Mouse (Mus musculus): ENCODE measurements around the gene Crb1. TPM values are rescaled to one million over a fixed set of nuclear protein-coding genes. Genes with fewer than 3 reads are reported as not detected.

Gene Crb1
- polyA plus RNA-seq, 1 experiment = 0.32 TPM

- TF ChIP-seq CTCF (IDR thresholded peaks at IDR 0.05; ENCODE audit: insufficient read depth, low read length) = no peak
- TF ChIP-seq POLR2A (IDR thresholded peaks at IDR 0.05; ENCODE audit: borderline replicate concordance, extremely low read depth, low read depth, low read length) = no peak
- H3K4me1 ChIP-seq (ENCODE audit: control insufficient read depth, insufficient read depth, low read length) = no peaks in the 10 kb centered on the region
- no peak overlapping the region for H3K4me3 ChIP-seq (replicated peaks; ENCODE audit: extremely low read depth, low read depth, low read length)
- WGBS = 76% methylated on average over 4 of the region's 4 CpGs
- DNase-seq = no peak
These were observed 84.9 kb downstream of the Crb1 start for GRCm38 (mm10) chr1:139292023-139292422.

GRCm38 (mm10) chr1:139291593-139291992 lies 85.3 kb downstream of the Crb1 start:
- 75% methylated on average over 1 of the region's 1 CpGs for WGBS
- Histone ChIP-seq H3K4me1 (ENCODE audit: control insufficient read depth, insufficient read depth, low read length) (no peaks in the 10 kb centered on the region), H3K4me3 (replicated peaks; ENCODE audit: extremely low read depth, low read depth, low read length) (no peak overlapping the region)
- no peak for TF ChIP-seq POLR2A (IDR thresholded peaks at IDR 0.05; ENCODE audit: borderline replicate concordance, extremely low read depth, low read depth, low read length)
- no peak for DNase-seq

- Histone ChIP-seq H3K4me1 (ENCODE audit: control insufficient read depth, insufficient read depth, low read length) (no peaks in the 10 kb centered on the region), H3K4me3 (replicated peaks; ENCODE audit: extremely low read depth, low read depth, low read length) (no peak overlapping the region)
- 70% methylated on average over 4 of the region's 4 CpGs for WGBS
- TF ChIP-seq CTCF (IDR thresholded peaks at IDR 0.05; ENCODE audit: insufficient read depth, low read length) (no peak), POLR2A (IDR thresholded peaks at IDR 0.05; ENCODE audit: borderline replicate concordance, extremely low read depth, low read depth, low read length) (no peak)
- DNase-seq = no peak
These were observed 100.1 kb downstream of the Crb1 start for GRCm38 (mm10) chr1:139276619-139277320.

GRCm38 (mm10) chr1:139267844-139268243 lies 109.1 kb downstream of the Crb1 start:
- WGBS = 15% methylated on average over 6 of the region's 6 CpGs
- no peak for DNase-seq

GRCm38 (mm10) chr1:139264245-139264644 lies 112.7 kb downstream of the Crb1 start:
- TF ChIP-seq CTCF (IDR thresholded peaks at IDR 0.05; ENCODE audit: insufficient read depth, low read length) (no peak), POLR2A (IDR thresholded peaks at IDR 0.05; ENCODE audit: borderline replicate concordance, extremely low read depth, low read depth, low read length) (no peak)

More at GRCm38 (mm10) chr1:139267844-139268243, 109.1 kb downstream of the Crb1 start:
- Histone ChIP-seq H3K4me1 (ENCODE audit: control insufficient read depth, insufficient read depth, low read length) (no peaks in the 10 kb centered on the region), H3K4me3 (replicated peaks; ENCODE audit: extremely low read depth, low read depth, low read length) (no peak overlapping the region)
- no peak for TF ChIP-seq POLR2A (IDR thresholded peaks at IDR 0.05; ENCODE audit: borderline replicate concordance, extremely low read depth, low read depth, low read length)
- TF ChIP-seq CTCF (IDR thresholded peaks at IDR 0.05; ENCODE audit: insufficient read depth, low read length) = no peak

GRCm38 (mm10) chr1:139263158-139263557 lies 113.7 kb downstream of the Crb1 start:
- WGBS = 13% methylated on average over 1 of the region's 1 CpGs
- DNase-seq = no peak

More at GRCm38 (mm10) chr1:139264245-139264644, 112.7 kb downstream of the Crb1 start:
- H3K4me1 ChIP-seq (ENCODE audit: control insufficient read depth, insufficient read depth, low read length) = no peaks in the 10 kb centered on the region
- WGBS = 71% methylated on average over 1 of the region's 1 CpGs
- DNase-seq = no peak
- no peak overlapping the region for H3K4me3 ChIP-seq (replicated peaks; ENCODE audit: extremely low read depth, low read depth, low read length)

DNA sequence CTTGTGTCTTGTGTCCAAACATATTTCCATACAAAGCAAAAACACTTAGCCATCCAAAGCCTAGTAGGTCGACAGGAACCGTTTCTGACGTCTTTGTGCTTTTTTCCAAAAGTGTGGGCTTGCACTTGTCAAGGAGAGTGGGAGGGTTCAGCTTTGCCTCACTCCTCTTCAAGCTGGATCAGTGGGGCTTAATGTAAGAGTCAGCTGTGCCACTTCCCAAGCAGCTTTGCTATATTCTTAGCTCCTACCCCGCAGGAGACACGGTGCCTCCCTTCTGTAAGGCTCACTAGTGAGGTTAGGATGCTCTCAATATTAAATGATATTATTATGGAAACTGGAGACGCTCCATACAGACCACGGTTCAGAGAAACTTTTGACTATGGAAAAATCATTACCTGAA lies 121.3 kb downstream of the Crb1 start:
- DNase-seq = no peak
- TF ChIP-seq CTCF (IDR thresholded peaks at IDR 0.05; ENCODE audit: insufficient read depth, low read length) = no peak
- TF ChIP-seq POLR2A (IDR thresholded peaks at IDR 0.05; ENCODE audit: borderline replicate concordance, extremely low read depth, low read depth, low read length) = no peak
- 58% methylated on average over 7 of the region's 7 CpGs for WGBS
- Histone ChIP-seq H3K4me1 (ENCODE audit: control insufficient read depth, insufficient read depth, low read length) (no peaks in the 10 kb centered on the region), H3K4me3 (replicated peaks; ENCODE audit: extremely low read depth, low read depth, low read length) (no peak overlapping the region)

More at GRCm38 (mm10) chr1:139263158-139263557, 113.7 kb downstream of the Crb1 start:
- TF ChIP-seq CTCF (IDR thresholded peaks at IDR 0.05; ENCODE audit: insufficient read depth, low read length) (no peak), POLR2A (IDR thresholded peaks at IDR 0.05; ENCODE audit: borderline replicate concordance, extremely low read depth, low read depth, low read length) (no peak)
- Histone ChIP-seq H3K4me1 (ENCODE audit: control insufficient read depth, insufficient read depth, low read length) (no peaks in the 10 kb centered on the region), H3K4me3 (replicated peaks; ENCODE audit: extremely low read depth, low read depth, low read length) (no peak overlapping the region)

- WGBS = 70% methylated on average over 3 of the region's 3 CpGs
- no peak for DNase-seq
These were observed 124.9 kb downstream of the Crb1 start for GRCm38 (mm10) chr1:139252041-139252440.

DNA sequence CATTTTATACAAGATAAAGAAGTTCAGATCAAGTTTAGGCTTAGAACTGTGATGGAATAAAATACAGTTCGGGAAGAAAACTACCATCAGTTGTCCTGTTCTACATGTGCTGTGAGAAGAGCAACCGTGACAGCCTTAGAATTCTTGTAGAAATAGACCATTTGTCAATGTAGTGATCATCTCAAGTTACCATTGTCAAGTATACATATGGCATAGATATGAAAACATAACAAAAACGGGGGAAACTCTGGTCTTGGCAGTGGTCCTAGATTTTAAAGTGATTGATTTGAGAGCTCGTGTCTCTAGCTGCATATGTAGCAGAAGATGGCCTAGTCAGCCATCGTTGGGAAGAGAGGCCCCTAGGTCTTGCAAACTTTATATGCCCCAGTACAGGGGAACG lies 127.7 kb downstream of the Crb1 start:
- Histone ChIP-seq H3K4me3 (replicated peaks; ENCODE audit: extremely low read depth, low read depth, low read length) (no peak overlapping the region), H3K4me1 (ENCODE audit: control insufficient read depth, insufficient read depth, low read length) (no peaks in the 10 kb centered on the region)
- WGBS = 56% methylated on average over 6 of the region's 6 CpGs
- no peak for TF ChIP-seq CTCF (IDR thresholded peaks at IDR 0.05; ENCODE audit: insufficient read depth, low read length)
- TF ChIP-seq POLR2A (IDR thresholded peaks at IDR 0.05; ENCODE audit: borderline replicate concordance, extremely low read depth, low read depth, low read length) = no peak
- DNase-seq = no peak

More at GRCm38 (mm10) chr1:139252041-139252440, 124.9 kb downstream of the Crb1 start:
- Histone ChIP-seq H3K4me3 (replicated peaks; ENCODE audit: extremely low read depth, low read depth, low read length) (no peak overlapping the region), H3K4me1 (ENCODE audit: control insufficient read depth, insufficient read depth, low read length) (no peaks in the 10 kb centered on the region)
- TF ChIP-seq POLR2A (IDR thresholded peaks at IDR 0.05; ENCODE audit: borderline replicate concordance, extremely low read depth, low read depth, low read length) = no peak
- TF ChIP-seq CTCF (IDR thresholded peaks at IDR 0.05; ENCODE audit: insufficient read depth, low read length) = no peak

GRCm38 (mm10) chr1:139246723-139247380 lies 130.0 kb downstream of the Crb1 start:
- no peak for TF ChIP-seq CTCF (IDR thresholded peaks at IDR 0.05; ENCODE audit: insufficient read depth, low read length)
- TF ChIP-seq POLR2A (IDR thresholded peaks at IDR 0.05; ENCODE audit: borderline replicate concordance, extremely low read depth, low read depth, low read length) = no peak
- no peaks in the 10 kb centered on the region for H3K4me1 ChIP-seq (ENCODE audit: control insufficient read depth, insufficient read depth, low read length)
- DNase-seq = no peak
- 85% methylated on average over 12 of the region's 12 CpGs for WGBS
- H3K4me3 ChIP-seq (replicated peaks; ENCODE audit: extremely low read depth, low read depth, low read length) = no peak overlapping the region
